Mouse (Mus musculus) ES-E14 (cell line): ENCODE measurements at regions not wholly inside any gene's neighbourhood (a gene's known extent, or its start where the extent isn't known, plus 50 kb on each side); places are given as distances from the start of the nearest gene placed in this dataset.

ENCODE experiments used
- DNase-seq: peaks from one replicate; pipeline ENCODE4 v3.0.0-alpha.2; 2013; ENCODE audit warnings: low read depth, low spot score
- H3K27ac ChIP-seq: 2 replicates; pipeline ENCODE4 v1.5.1; 2012; ENCODE audit warnings: low read depth, mild to moderate bottlenecking, low read length, moderate library complexity, mixed read lengths; ENCODE audit not compliant: poor library complexity, insufficient read depth, severe bottlenecking
- H3K36me3 ChIP-seq: 2 replicates; pipeline ENCODE4 v1.6.1; 2012; ENCODE audit warnings: mild to moderate bottlenecking, low read length, moderate library complexity, mixed read lengths; ENCODE audit not compliant: control insufficient read depth, poor library complexity, insufficient read depth, severe bottlenecking
- H3K4me1 ChIP-seq, 2 experiments: fragments of 150-350 bp in 1 of 2; sonication (generic) in 1 of 2; 2 replicates each; pipeline ENCODE4 v1.6.1; 2012; ENCODE audit warnings: low read length in 2 of 2, mild to moderate bottlenecking in 1 of 2, mixed read lengths in 1 of 2; ENCODE audit not compliant: control insufficient read depth in 2 of 2, insufficient read depth in 2 of 2, poor library complexity in 1 of 2
- H3K4me3 ChIP-seq, 2 experiments: fragments of 150-350 bp in 1 of 2; sonication (generic) in 1 of 2; 2 replicates each; pipeline ENCODE4 v1.5.1; 2012; ENCODE audit warnings: low read length in 2 of 2, low read depth in 1 of 2, mild to moderate bottlenecking in 1 of 2, mixed read lengths in 1 of 2; ENCODE audit not compliant: insufficient read depth in 1 of 2, poor library complexity in 1 of 2, severe bottlenecking in 1 of 2
- H3K9ac ChIP-seq: 2 replicates; pipeline ENCODE4 v1.6.1; 2012; ENCODE audit warnings: low read depth, mild to moderate bottlenecking, low read length, mixed read lengths; ENCODE audit not compliant: poor library complexity, insufficient read depth, severe bottlenecking
- H3K9me3 ChIP-seq: fragments of 150-350 bp; sonication (generic); 2 replicates; pipeline ENCODE4 v1.6.1; 2012; ENCODE audit warnings: low read depth, mild to moderate bottlenecking, low read length; ENCODE audit not compliant: control insufficient read depth, insufficient read depth
- CHD2 ChIP-seq: IDR thresholded peaks from 2 replicates; pipeline ENCODE4 v1.6.1; 2014; ENCODE audit warnings: mild to moderate bottlenecking, low read depth, low read length, inconsistent platforms
- HCFC1 ChIP-seq: IDR thresholded peaks from 2 replicates; pipeline ENCODE4 v1.6.1; 2012; ENCODE audit warnings: low read length, inconsistent platforms, borderline replicate concordance; ENCODE audit not compliant: insufficient read depth
- MAFK ChIP-seq: IDR thresholded peaks from 2 replicates; pipeline ENCODE4 v1.6.1; 2014; ENCODE audit warnings: mild to moderate bottlenecking, low read depth, low read length, inconsistent platforms; ENCODE audit not compliant: insufficient read depth
- ZC3H11A ChIP-seq: IDR thresholded peaks from 2 replicates; pipeline ENCODE4 v1.6.1; 2012; ENCODE audit warnings: low read depth, mild to moderate bottlenecking, inconsistent platforms, low read length, borderline replicate concordance
- ZNF384 ChIP-seq: IDR thresholded peaks from 2 replicates; pipeline ENCODE4 v1.6.1; 2012; ENCODE audit warnings: low read depth, low read length, inconsistent platforms
- in situ Hi-C, 2 experiments: fragments of 600-800 bp; cut with MboI; formaldehyde crosslinking; loops; one replicate each; pipeline ENCODE4 v1.15.1; 2025; ENCODE audit warnings: low sequenced_read_pairs in 2 of 2, inconsistent platforms in 1 of 2; ENCODE audit not compliant: unreplicated experiment in 2 of 2

- TF ChIP-seq CHD2, result no peak
- TF ChIP-seq MAFK, result no peak
- TF ChIP-seq ZC3H11A, result no peak
- no peak for TF ChIP-seq HCFC1
- TF ChIP-seq ZNF384, result no peak
- no peak overlapping the region for H3K9ac ChIP-seq
- no peak overlapping the region for H3K4me3 ChIP-seq
- no peaks in the 10 kb centered on the region for H3K36me3 ChIP-seq
- in situ Hi-C loops, result no loop called here
- no peaks in the 10 kb centered on the region for H3K4me1 ChIP-seq
- H3K27ac ChIP-seq, result no peak overlapping the region
- no peak for DNase-seq
- H3K9me3 ChIP-seq, result no peaks in the 10 kb centered on the region
Measured at GRCm38 (mm10) chr1:88878831-88879230, 176.8 kb upstream of the Arl4c start.

GRCm38 (mm10) chr1:88879367-88879766 lies 177.3 kb upstream of the Arl4c start:
- in situ Hi-C loops, result no loop called here
- no peak overlapping the region for H3K9ac ChIP-seq

GRCm38 (mm10) chr1:88891041-88891440 lies 179.2 kb upstream of the Sh3bp4 start:
- Histone ChIP-seq H3K36me3 (no peaks in the 10 kb centered on the region), H3K4me1 (no peaks in the 10 kb centered on the region), H3K9me3 (no peaks in the 10 kb centered on the region), H3K9ac (no peak overlapping the region), H3K4me3 (no peak overlapping the region), H3K27ac (no peak overlapping the region)
- DNase-seq, result no peak
- in situ Hi-C loops, result no loop called here
- TF ChIP-seq MAFK, result no peak
- TF ChIP-seq ZC3H11A, result no peak
- TF ChIP-seq ZNF384, result no peak
- no peak for TF ChIP-seq HCFC1
- TF ChIP-seq CHD2, result no peak

More at GRCm38 (mm10) chr1:88879367-88879766, 177.3 kb upstream of the Arl4c start:
- Histone ChIP-seq H3K27ac (no peak overlapping the region), H3K4me1 (no peaks in the 10 kb centered on the region), H3K4me3 (no peak overlapping the region), H3K9me3 (no peaks in the 10 kb centered on the region), H3K36me3 (no peaks in the 10 kb centered on the region)
- TF ChIP-seq CHD2 (no peak), HCFC1 (no peak), ZNF384 (no peak), MAFK (no peak), ZC3H11A (no peak)
- no peak for DNase-seq

GRCm38 (mm10) chr1:88902426-88902825 lies 167.8 kb upstream of the Sh3bp4 start:
- in situ Hi-C loops, result no loop called here
- H3K4me1 ChIP-seq, result no peaks in the 10 kb centered on the region
- TF ChIP-seq CHD2 (no peak), HCFC1 (no peak), ZNF384 (no peak), ZC3H11A (no peak), MAFK (no peak)

More at GRCm38 (mm10) chr1:88902426-88902825, 167.8 kb upstream of the Sh3bp4 start:
- Histone ChIP-seq H3K27ac (no peak overlapping the region), H3K36me3 (no peaks in the 10 kb centered on the region), H3K4me3 (no peak overlapping the region), H3K9ac (no peak overlapping the region), H3K9me3 (no peaks in the 10 kb centered on the region)
- DNase-seq, result no peak
